Mouse (Mus musculus) liver, embryonic 12.5 days (tissue): ENCODE measurements at regions not wholly inside any gene's neighbourhood (a gene's known extent, or its start where the extent isn't known, plus 50 kb on each side); places are given as distances from the start of the nearest gene placed in this dataset.
"Not testable (repeated sequence)": the region's sequence is repeated elsewhere in the genome, so short reads cannot be mapped to it uniquely, and the experiment has no call there.

Experiments used
- ATAC-seq: fragments of 200-750 bp; cut with Nextera tagmentation; 2 replicates; pipeline ENCODE4 v1.8.0; 2017; ENCODE audit warnings: moderate number of reproducible peaks, mild to moderate bottlenecking, moderate library complexity
- H3K27ac ChIP-seq: fragments of 300-500 bp; sonication (generic); 2 replicates; pipeline ENCODE4 v1.5.1; 2016; ENCODE audit warnings: mild to moderate bottlenecking
- H3K27me3 ChIP-seq: fragments of 300-500 bp; sonication (generic); replicated peaks from 2 replicates; pipeline ENCODE4 v1.6.1; 2016; ENCODE audit warnings: mild to moderate bottlenecking, moderate library complexity
- H3K36me3 ChIP-seq: fragments of 300-500 bp; sonication (generic); 2 replicates; pipeline ENCODE4 v1.6.1; 2016; ENCODE audit warnings: mild to moderate bottlenecking, moderate library complexity
- H3K4me1 ChIP-seq: fragments of 300-500 bp; sonication (generic); 2 replicates; pipeline ENCODE4 v1.6.1; 2016
- H3K4me2 ChIP-seq: fragments of 300-500 bp; sonication (generic); 2 replicates; pipeline ENCODE4 v1.6.1; 2016; ENCODE audit warnings: mild to moderate bottlenecking, moderate library complexity
- H3K4me3 ChIP-seq: fragments of 300-500 bp; sonication (generic); 2 replicates; pipeline ENCODE4 v1.5.1; 2016; ENCODE audit warnings: mild to moderate bottlenecking, moderate library complexity
- H3K9ac ChIP-seq: fragments of 300-500 bp; sonication (generic); 2 replicates; pipeline ENCODE4 v1.6.1; 2016; ENCODE audit warnings: mild to moderate bottlenecking, moderate library complexity
- H3K9me3 ChIP-seq: fragments of 300-500 bp; sonication (generic); replicated peaks from 2 replicates; pipeline ENCODE4 v1.6.1; 2016; ENCODE audit warnings: mild to moderate bottlenecking, moderate library complexity
- WGBS: fragments of 180-500 bp; shearing (Covaris S2); methylation state at CpG from one replicate; pipeline ENCODE4 v1.1.7; 2016; ENCODE audit not compliant: insufficient replicate concordance; 5-methylcytosine and 5-hydroxymethylcytosine counted together

GRCm38 (mm10) chr3:68798408-68798807 is 71.0 kb upstream of the 1110032F04Rik start:
- H3K27ac ChIP-seq, ATAC-seq, H3K9me3 ChIP-seq, H3K4me3 ChIP-seq, H3K9ac ChIP-seq, H3K36me3 ChIP-seq, H3K4me1 ChIP-seq, H3K4me2 ChIP-seq, H3K27me3 ChIP-seq: not testable (repeated sequence)
- 76% methylated on average over 8 of the region's 8 CpGs for WGBS

GRCm38 (mm10) chr3:68808866-68809265 is 60.5 kb upstream of the 1110032F04Rik start:
- 63% methylated on average over 2 of the region's 2 CpGs for WGBS
- ATAC-seq = no peak
- no peaks in the 10 kb centered on the region; the same call in 1 of the 2 replicates for H3K27me3 ChIP-seq
- no peak overlapping the region for H3K4me3 ChIP-seq
- no peak overlapping the region for H3K27ac ChIP-seq
- no peaks in the 10 kb centered on the region for H3K4me1 ChIP-seq
- H3K4me2 ChIP-seq = no peak overlapping the region
- no peaks in the 10 kb centered on the region for H3K9me3 ChIP-seq
- H3K36me3 ChIP-seq = no peaks in the 10 kb centered on the region
- no peak overlapping the region for H3K9ac ChIP-seq

GRCm38 (mm10) chr3:68813461-68813860 is 55.9 kb upstream of the 1110032F04Rik start:
- no peaks in the 10 kb centered on the region for H3K36me3 ChIP-seq
- 55% methylated on average over 3 of the region's 3 CpGs for WGBS
- no peaks in the 10 kb centered on the region for H3K9me3 ChIP-seq
- no peaks in the 10 kb centered on the region for H3K4me1 ChIP-seq
- H3K27ac ChIP-seq = no peak overlapping the region
- no peak for ATAC-seq
- H3K9ac ChIP-seq = no peak overlapping the region
- H3K4me3 ChIP-seq = no peak overlapping the region
- H3K4me2 ChIP-seq = no peak overlapping the region
- no peaks in the 10 kb centered on the region; the same call in 1 of the 2 replicates for H3K27me3 ChIP-seq

GRCm38 (mm10) chr3:68814011-68814690 is 55.2 kb upstream of the 1110032F04Rik start:
- WGBS = 76% methylated on average over 9 of the region's 9 CpGs

GRCm38 (mm10) chr3:68815621-68816020 is 53.8 kb upstream of the 1110032F04Rik start:
- H3K4me3 ChIP-seq = no peak overlapping the region
- no peak overlapping the region for H3K4me2 ChIP-seq
- ATAC-seq = no peak
- 72% methylated on average over 6 of the region's 6 CpGs for WGBS
- no peaks in the 10 kb centered on the region for H3K9me3 ChIP-seq
- H3K27ac ChIP-seq = no peak overlapping the region
- no peak overlapping the region for H3K9ac ChIP-seq
- H3K36me3 ChIP-seq = no peaks in the 10 kb centered on the region
- no peaks in the 10 kb centered on the region for H3K4me1 ChIP-seq
- no peaks in the 10 kb centered on the region; the same call in 1 of the 2 replicates for H3K27me3 ChIP-seq

More at GRCm38 (mm10) chr3:68814011-68814690, 55.2 kb upstream of the 1110032F04Rik start:
- no peak overlapping the region for H3K4me3 ChIP-seq
- no peak overlapping the region for H3K9ac ChIP-seq
- H3K4me2 ChIP-seq = no peak overlapping the region
- H3K4me1 ChIP-seq = no peaks in the 10 kb centered on the region
- H3K9me3 ChIP-seq = no peaks in the 10 kb centered on the region
- H3K36me3 ChIP-seq = no peaks in the 10 kb centered on the region
- ATAC-seq = no peak
- no peaks in the 10 kb centered on the region; the same call in 1 of the 2 replicates for H3K27me3 ChIP-seq
- H3K27ac ChIP-seq = no peak overlapping the region

- ATAC-seq = no peak
- Histone ChIP-seq H3K4me1 (no peaks in the 10 kb centered on the region), H3K36me3 (no peaks in the 10 kb centered on the region), H3K4me2 (no peak overlapping the region), H3K27ac (no peak overlapping the region), H3K27me3 (no peaks in the 10 kb centered on the region; the same call in 1 of the 2 replicates), H3K9me3 (no peaks in the 10 kb centered on the region), H3K9ac (no peak overlapping the region), H3K4me3 (no peak overlapping the region)
- WGBS = 47% methylated on average over 2 of the region's 2 CpGs
Observed at GRCm38 (mm10) chr3:68817321-68817720, 52.1 kb upstream of the 1110032F04Rik start.
